Mouse (Mus musculus): ENCODE results near the gene Kmt2a. TPM values are rescaled to one million over a fixed set of nuclear protein-coding genes. Genes with fewer than 3 reads are reported as not detected.

Gene Kmt2a
- polyA plus RNA-seq, 1 experiment from 2014 or later: 14.7 TPM

DNA sequence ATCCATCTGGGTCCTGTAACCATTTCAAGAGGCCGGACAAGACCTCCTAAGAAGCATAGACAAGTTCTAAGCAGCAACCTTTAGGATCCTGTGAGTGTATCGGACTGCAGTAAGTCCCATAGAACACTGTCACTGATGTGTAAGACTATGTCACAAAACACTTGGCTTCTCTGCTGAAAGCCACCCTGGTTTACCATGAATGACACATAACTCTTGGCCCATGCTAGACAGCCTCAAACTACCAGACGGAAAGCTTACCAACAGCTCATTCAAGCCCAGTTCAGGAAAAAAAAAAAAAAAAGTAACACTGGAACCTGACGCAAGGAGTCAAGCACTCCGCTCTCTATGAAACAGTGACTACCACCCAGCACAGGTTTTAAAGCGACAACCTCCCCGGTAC is 3.4 kb downstream of the Kmt2a start:
- H3K4me1 ChIP-seq (replicated peaks; ENCODE audit: control insufficient read depth, insufficient read depth, low read length): peaks cover 58% of the 10 kb centered on the region
- H3K36me3 ChIP-seq (ENCODE audit: control insufficient read depth, insufficient read depth, low read length): 0 out of 2 replicates have a peak, but pooled peaks cover 5% of the 10 kb centered on the region
- no peaks in the 10 kb centered on the region for H3K27me3 ChIP-seq (replicated peaks; ENCODE audit: control insufficient read depth, insufficient read depth, low read length)
- no peak overlapping the region; the same call in 1 of the 2 replicates for H3K4me3 ChIP-seq (ENCODE audit: low read depth, low read length)
- H3K27ac ChIP-seq (ENCODE audit: low read depth): no peak overlapping the region
- 73% methylated on average over 7 of the region's 7 CpGs for WGBS
- DNase-seq (ENCODE audit: low spot score) (no peak), ATAC-seq (replicated peaks; ENCODE audit: low FRiP score, low TSS enrichment, low read depth) (no peak)
- peak overlapping the region; percentile 5; the same call in 1 of the 2 replicates for H3K4me2 ChIP-seq (ENCODE audit: low read length)
- no peaks in the 10 kb centered on the region for H3K9me3 ChIP-seq (ENCODE audit: control insufficient read depth, low read length)
- no peak overlapping the region for H3K9ac ChIP-seq (ENCODE audit: low read length)

DNA sequence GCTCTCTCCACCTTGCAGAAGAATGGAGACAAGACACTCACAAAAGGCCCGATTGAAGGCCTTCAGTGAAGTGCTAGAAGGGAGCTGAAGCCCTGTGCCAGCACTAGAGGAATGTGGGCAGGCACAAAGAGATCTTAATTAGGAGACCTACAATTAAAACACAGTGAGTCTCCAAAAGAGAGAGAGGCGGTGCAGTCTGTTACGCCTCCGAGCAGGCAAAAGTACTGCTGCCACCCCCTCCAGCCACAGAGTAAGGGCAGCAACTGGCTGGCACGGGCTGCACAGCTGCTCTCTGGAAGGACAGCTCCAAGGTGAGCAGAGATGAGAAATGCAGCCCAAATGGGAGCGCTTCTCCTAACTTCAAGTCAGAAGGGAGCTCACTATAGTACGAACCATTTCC is 5.6 kb downstream of the Kmt2a start:
- DNase-seq (ENCODE audit: low spot score) (no peak), ATAC-seq (replicated peaks; ENCODE audit: low FRiP score, low TSS enrichment, low read depth) (no peak)
- Histone ChIP-seq H3K4me3 (ENCODE audit: low read depth, low read length) (no peak overlapping the region), H3K36me3 (ENCODE audit: control insufficient read depth, insufficient read depth, low read length) (peaks cover 11% of the 10 kb centered on the region; the same call in 1 of the 2 replicates), H3K9me3 (ENCODE audit: control insufficient read depth, low read length) (no peaks in the 10 kb centered on the region), H3K4me1 (replicated peaks; ENCODE audit: control insufficient read depth, insufficient read depth, low read length) (peaks cover 58% of the 10 kb centered on the region), H3K9ac (ENCODE audit: low read length) (no peak overlapping the region), H3K27me3 (replicated peaks; ENCODE audit: control insufficient read depth, insufficient read depth, low read length) (no peaks in the 10 kb centered on the region), H3K4me2 (ENCODE audit: low read length) (no peak overlapping the region), H3K27ac (ENCODE audit: low read depth) (no peak overlapping the region)
- WGBS: 69% methylated on average over 7 of the region's 7 CpGs

DNA sequence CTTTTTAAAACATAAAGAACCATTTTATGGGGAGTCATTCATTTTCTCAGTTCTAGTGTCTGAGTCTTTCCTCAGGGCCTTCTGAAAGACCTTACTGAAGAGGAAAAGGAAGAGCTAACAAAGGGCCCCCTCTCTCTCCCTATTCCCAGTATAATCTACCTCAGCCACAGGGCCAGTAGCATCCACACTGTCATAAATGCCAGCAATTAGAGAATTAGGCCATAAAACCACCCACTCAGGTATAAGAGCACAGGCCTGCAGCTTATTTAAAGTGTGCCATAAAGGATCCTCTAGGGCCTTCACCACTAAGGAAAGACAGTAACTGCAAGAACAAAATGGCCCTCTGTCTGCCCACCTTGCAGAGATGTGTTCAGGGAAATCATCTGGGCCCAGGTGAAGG is 6.9 kb downstream of the Kmt2a start:
- ATAC-seq (replicated peaks; ENCODE audit: low FRiP score, low TSS enrichment, low read depth) (no peak), DNase-seq (ENCODE audit: low spot score) (no peak)
- H3K4me1 ChIP-seq (replicated peaks; ENCODE audit: control insufficient read depth, insufficient read depth, low read length): peaks cover 58% of the 10 kb centered on the region
- H3K9me3 ChIP-seq (ENCODE audit: control insufficient read depth, low read length): no peaks in the 10 kb centered on the region
- H3K27me3 ChIP-seq (replicated peaks; ENCODE audit: control insufficient read depth, insufficient read depth, low read length): no peaks in the 10 kb centered on the region
- peaks cover 15% of the 10 kb centered on the region; the same call in 1 of the 2 replicates for H3K36me3 ChIP-seq (ENCODE audit: control insufficient read depth, insufficient read depth, low read length)
- H3K27ac ChIP-seq (ENCODE audit: low read depth): 0 out of 2 replicates have a peak overlapping the region, but pooled peaks have one; percentile 23
- H3K4me3 ChIP-seq (ENCODE audit: low read depth, low read length): no peak overlapping the region
- no peak overlapping the region for H3K9ac ChIP-seq (ENCODE audit: low read length)
- no peak overlapping the region for H3K4me2 ChIP-seq (ENCODE audit: low read length)

DNA sequence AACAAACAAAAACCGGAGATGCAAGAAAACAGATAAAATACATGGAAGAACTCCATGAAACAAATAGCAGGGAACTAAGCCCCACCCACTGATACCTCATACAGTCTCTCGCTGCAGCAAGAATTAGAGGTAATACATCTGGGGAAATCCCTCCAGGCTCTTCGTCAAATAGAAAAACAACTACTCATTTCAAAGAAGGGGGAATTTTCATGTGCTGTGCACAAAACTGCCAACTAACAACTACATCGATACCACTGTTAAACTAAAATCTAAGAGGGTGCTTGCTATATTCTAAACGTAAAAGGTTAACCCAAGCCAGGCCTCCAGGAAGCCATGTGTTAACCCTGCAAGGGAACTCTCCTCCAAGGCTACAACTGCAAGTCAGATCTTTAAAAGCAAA is 7.4 kb downstream of the Kmt2a start:
- WGBS: 47% methylated on average over 5 of the region's 5 CpGs
- peaks cover 53% of the 10 kb centered on the region for H3K4me1 ChIP-seq (replicated peaks; ENCODE audit: control insufficient read depth, insufficient read depth, low read length)
- H3K4me2 ChIP-seq (ENCODE audit: low read length): peak overlapping the region; percentile 1; the same call in 1 of the 2 replicates
- H3K9ac ChIP-seq (ENCODE audit: low read length): no peak overlapping the region
- no peak for ATAC-seq (replicated peaks; ENCODE audit: low FRiP score, low TSS enrichment, low read depth)
- no peak overlapping the region for H3K4me3 ChIP-seq (ENCODE audit: low read depth, low read length)
- no peak for DNase-seq (ENCODE audit: low spot score)
- H3K36me3 ChIP-seq (ENCODE audit: control insufficient read depth, insufficient read depth, low read length): peaks cover 15% of the 10 kb centered on the region; the same call in 1 of the 2 replicates
- no peaks in the 10 kb centered on the region for H3K9me3 ChIP-seq (ENCODE audit: control insufficient read depth, low read length)
- no peaks in the 10 kb centered on the region for H3K27me3 ChIP-seq (replicated peaks; ENCODE audit: control insufficient read depth, insufficient read depth, low read length)
- 0 out of 2 replicates have a peak overlapping the region, but pooled peaks have one; percentile 23 for H3K27ac ChIP-seq (ENCODE audit: low read depth)

DNA sequence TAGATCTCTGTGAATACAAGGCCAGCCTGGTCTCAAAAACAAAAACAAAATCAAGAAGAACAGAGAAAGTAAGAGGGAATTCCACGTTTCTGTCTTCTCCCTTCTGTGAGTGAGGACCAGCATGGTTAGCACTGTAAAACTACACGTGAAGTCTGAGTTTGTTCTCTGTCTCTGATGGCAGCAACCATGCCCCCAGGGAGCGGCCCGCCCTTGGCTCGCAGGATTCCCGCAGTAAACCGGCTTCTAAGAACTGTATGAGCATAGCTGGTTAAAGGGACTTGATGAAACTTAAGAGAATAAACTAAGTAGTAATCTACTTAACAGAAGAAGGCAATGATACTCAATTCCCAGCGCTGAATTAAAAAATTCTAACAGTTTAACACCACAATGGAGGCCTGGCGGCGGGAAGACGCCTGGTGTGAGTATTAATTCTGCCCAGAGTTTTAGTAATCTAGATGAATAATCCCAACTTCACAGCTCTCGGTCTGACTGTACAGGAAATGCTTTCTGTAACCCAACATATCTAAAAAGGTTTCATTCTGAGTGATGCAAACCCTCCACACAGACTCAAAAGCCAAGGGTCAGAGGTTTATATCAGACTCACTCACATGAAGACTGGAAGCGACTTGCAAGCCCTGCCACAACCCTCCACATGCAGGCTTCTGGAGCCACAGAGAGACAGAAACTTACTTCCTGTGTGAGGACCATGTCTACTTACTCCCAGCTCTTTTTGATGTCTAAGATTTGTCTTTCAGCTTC is 12.6 kb downstream of the Kmt2a start:
- 83% methylated on average over 13 of the region's 13 CpGs for WGBS

DNA sequence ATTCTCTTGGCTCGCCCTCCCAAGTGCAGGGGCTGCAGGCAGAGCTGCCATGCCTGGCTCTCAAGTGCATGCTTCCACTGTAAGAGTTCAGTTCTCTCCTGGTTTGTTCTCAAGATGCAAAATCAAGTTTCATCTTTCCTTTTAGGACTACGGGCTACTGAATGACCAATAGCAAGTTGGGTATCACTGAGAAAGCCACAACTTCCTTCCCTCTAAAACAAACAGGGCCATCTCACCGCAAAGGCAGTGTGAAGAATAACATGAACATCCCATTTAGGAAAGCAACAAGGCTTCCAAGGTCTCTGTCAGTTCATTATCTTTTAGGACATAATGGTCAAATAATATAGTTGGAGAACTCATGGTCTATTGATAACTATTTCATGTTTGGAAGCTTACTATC is 13.4 kb downstream of the Kmt2a start:
- Histone ChIP-seq H3K4me3 (ENCODE audit: low read depth, low read length) (no peak overlapping the region), H3K9me3 (ENCODE audit: control insufficient read depth, low read length) (no peaks in the 10 kb centered on the region), H3K9ac (ENCODE audit: low read length) (no peak overlapping the region), H3K4me2 (ENCODE audit: low read length) (no peak overlapping the region), H3K27ac (ENCODE audit: low read depth) (no peak overlapping the region), H3K27me3 (replicated peaks; ENCODE audit: control insufficient read depth, insufficient read depth, low read length) (no peaks in the 10 kb centered on the region), H3K36me3 (ENCODE audit: control insufficient read depth, insufficient read depth, low read length) (peaks cover 35% of the 10 kb centered on the region), H3K4me1 (replicated peaks; ENCODE audit: control insufficient read depth, insufficient read depth, low read length) (peaks cover 10% of the 10 kb centered on the region)
- 85% methylated on average over 3 of the region's 3 CpGs for WGBS
- DNase-seq (ENCODE audit: low spot score): no peak
- no peak for ATAC-seq (replicated peaks; ENCODE audit: low FRiP score, low TSS enrichment, low read depth)

More for the DNA sequence above, 12.6 kb downstream of the Kmt2a start:
- Histone ChIP-seq H3K4me1 (replicated peaks; ENCODE audit: control insufficient read depth, insufficient read depth, low read length) (peaks cover 14% of the 10 kb centered on the region), H3K27me3 (replicated peaks; ENCODE audit: control insufficient read depth, insufficient read depth, low read length) (no peaks in the 10 kb centered on the region), H3K36me3 (ENCODE audit: control insufficient read depth, insufficient read depth, low read length) (peaks cover 35% of the 10 kb centered on the region), H3K27ac (ENCODE audit: low read depth) (no peak overlapping the region), H3K4me2 (ENCODE audit: low read length) (no peak overlapping the region), H3K4me3 (ENCODE audit: low read depth, low read length) (no peak overlapping the region), H3K9ac (ENCODE audit: low read length) (no peak overlapping the region), H3K9me3 (ENCODE audit: control insufficient read depth, low read length) (no peaks in the 10 kb centered on the region)
- DNase-seq (ENCODE audit: low spot score): no peak
- no peak for ATAC-seq (replicated peaks; ENCODE audit: low FRiP score, low TSS enrichment, low read depth)

DNA sequence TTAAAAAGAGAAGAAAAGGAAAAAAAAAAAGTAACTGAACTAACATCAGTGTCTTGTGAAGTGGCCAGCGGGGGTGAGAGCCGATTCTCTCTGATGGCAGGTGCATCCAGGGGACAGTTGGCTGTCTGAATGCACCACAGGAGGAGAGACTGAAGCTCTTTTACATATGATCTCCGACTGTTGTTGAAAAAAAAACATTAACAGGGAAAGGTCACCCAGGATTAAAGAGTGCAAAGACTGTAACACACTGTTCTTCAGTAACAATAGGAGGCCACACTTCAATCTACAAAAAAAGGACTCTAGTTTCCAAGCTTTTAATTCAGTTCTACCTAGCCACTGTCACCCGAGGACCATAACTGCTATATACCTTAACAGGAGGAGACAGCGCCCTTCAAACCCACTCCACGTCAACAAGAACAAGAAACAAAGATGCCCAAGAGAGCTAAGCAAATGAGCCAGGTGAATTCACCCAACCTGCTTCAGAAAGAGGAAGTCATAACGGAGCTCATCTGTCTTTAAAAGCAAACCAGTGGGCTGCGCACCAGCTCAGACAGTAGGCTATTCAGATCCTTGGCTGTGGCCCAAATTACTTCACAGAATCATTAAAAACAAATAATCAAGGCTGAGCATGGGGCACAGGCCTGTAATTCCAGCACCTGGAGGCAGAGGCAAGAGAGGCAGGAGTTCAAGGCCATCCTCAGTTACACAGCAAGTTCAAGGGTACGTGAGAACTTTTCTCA is 14.4 kb downstream of the Kmt2a start:
- Histone ChIP-seq H3K27ac (ENCODE audit: low read depth) (no peak overlapping the region), H3K27me3 (replicated peaks; ENCODE audit: control insufficient read depth, insufficient read depth, low read length) (no peaks in the 10 kb centered on the region), H3K4me2 (ENCODE audit: low read length) (no peak overlapping the region), H3K4me1 (replicated peaks; ENCODE audit: control insufficient read depth, insufficient read depth, low read length) (peaks cover 10% of the 10 kb centered on the region), H3K36me3 (ENCODE audit: control insufficient read depth, insufficient read depth, low read length) (peaks cover 35% of the 10 kb centered on the region), H3K9ac (ENCODE audit: low read length) (no peak overlapping the region), H3K4me3 (ENCODE audit: low read depth, low read length) (no peak overlapping the region), H3K9me3 (ENCODE audit: control insufficient read depth, low read length) (no peaks in the 10 kb centered on the region)
- DNase-seq (ENCODE audit: low spot score): no peak
- no peak for ATAC-seq (replicated peaks; ENCODE audit: low FRiP score, low TSS enrichment, low read depth)
- WGBS: 68% methylated on average over 9 of the region's 9 CpGs

DNA sequence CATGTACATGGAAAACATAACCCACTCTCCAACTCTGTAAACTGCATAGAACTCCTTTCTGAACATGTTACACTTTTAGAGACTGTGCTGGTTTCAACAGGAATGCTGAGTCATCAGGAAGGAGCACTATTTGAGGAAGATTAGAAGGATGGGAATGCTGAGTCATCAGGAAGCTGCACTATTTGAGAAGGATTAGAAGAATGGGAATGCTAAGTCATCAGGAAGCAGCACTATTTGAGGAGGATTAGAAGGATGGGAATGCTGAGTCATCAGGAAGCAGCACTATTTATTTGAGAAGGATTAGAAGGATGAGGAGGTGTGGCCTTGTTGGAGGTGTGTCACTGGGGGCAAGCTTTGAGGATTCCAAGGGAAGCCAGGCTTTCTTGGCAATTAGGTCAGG is 20.0 kb downstream of the Kmt2a start:
- ATAC-seq (replicated peaks; ENCODE audit: low FRiP score, low TSS enrichment, low read depth) (no peak), DNase-seq (ENCODE audit: low spot score) (no peak)
- H3K9ac ChIP-seq (ENCODE audit: low read length): no peak overlapping the region
- no peak overlapping the region for H3K27ac ChIP-seq (ENCODE audit: low read depth)
- H3K4me3 ChIP-seq (ENCODE audit: low read depth, low read length): no peak overlapping the region
- H3K4me2 ChIP-seq (ENCODE audit: low read length): no peak overlapping the region
- H3K4me1 ChIP-seq (replicated peaks; ENCODE audit: control insufficient read depth, insufficient read depth, low read length): no peaks in the 10 kb centered on the region
- H3K36me3 ChIP-seq (ENCODE audit: control insufficient read depth, insufficient read depth, low read length): peaks cover 38% of the 10 kb centered on the region
- no peaks in the 10 kb centered on the region for H3K27me3 ChIP-seq (replicated peaks; ENCODE audit: control insufficient read depth, insufficient read depth, low read length)
- H3K9me3 ChIP-seq (ENCODE audit: control insufficient read depth, low read length): no peaks in the 10 kb centered on the region

All from intestine, embryonic 14.5 days (tissue).